In the genomic region with DNA sequence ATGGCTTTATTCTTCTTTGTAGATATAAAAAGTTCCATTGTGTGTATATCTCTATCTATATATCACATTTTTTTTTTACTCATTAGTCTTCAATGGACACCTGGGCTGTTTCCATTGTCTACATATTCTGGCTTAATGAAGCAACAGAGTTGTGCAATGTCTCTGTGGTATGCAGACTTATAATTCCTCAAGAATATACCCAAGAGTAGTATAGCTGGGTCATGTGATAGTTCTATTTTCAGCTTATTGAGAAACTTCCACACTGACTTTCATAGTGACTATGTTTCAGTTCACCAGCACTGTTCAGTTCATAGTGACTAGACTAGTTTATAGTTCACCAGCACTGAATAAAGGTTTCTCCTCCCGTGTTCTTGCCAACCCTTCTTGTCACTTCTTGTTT, we compare ENCODE assay signal across 23 mouse cellular contexts. TPM values are rescaled to one million over a fixed set of nuclear protein-coding genes. Genes with fewer than 3 reads are reported as not detected.
DNase-seq lines count a peak whose midpoint lies in the region; ATAC-seq lines count a peak whose summit lies in the region.
"Had no signal": no experiment of that assay in that cellular context is flagged by ENCODE, and none has a peak within 500 bp of the region (broad histone marks: within the 10 kb centered on the region; RNA-seq: fewer than 3 reads in every experiment).

No protein-coding gene starts in this region.

- no peak overlapping the region for H3K27ac ChIP-seq in hindbrain, embryonic 13.5 days
- H3K27ac ChIP-seq: embryonic facial prominence, embryonic 15.5 days; heart, embryonic 15.5 days; hindbrain, postnatal 0 days; limb, embryonic 13.5 days; liver, embryonic 14.5 days; neural tube, embryonic 15.5 days had no signal

- H3K27me3 ChIP-seq in hindbrain, embryonic 13.5 days = no peaks in the 10 kb centered on the region
- H3K27me3 ChIP-seq: embryonic facial prominence, embryonic 15.5 days; heart, embryonic 15.5 days; limb, embryonic 13.5 days; neural tube, embryonic 15.5 days had no signal

- no peak overlapping the region for H3K4me3 ChIP-seq in hindbrain, embryonic 13.5 days
- H3K4me3 ChIP-seq: embryonic facial prominence, embryonic 15.5 days; heart, embryonic 15.5 days; limb, embryonic 13.5 days; neural tube, embryonic 15.5 days had no signal

- peak; percentile 92 for ATAC-seq in common myeloid progenitor, adult 5-6 weeks (replicated peaks; ENCODE audit: low read depth, poor library complexity, severe bottlenecking)
- ATAC-seq in megakaryocyte progenitor cell, adult 5-6 weeks (replicated peaks; ENCODE audit: poor library complexity) = peak; percentile 94
- no peak for ATAC-seq in hindbrain, embryonic 13.5 days (ENCODE audit: low FRiP score)
- ATAC-seq: forebrain, embryonic 16.5 days; hindbrain, postnatal 0 days; midbrain, embryonic 16.5 days had no signal

- 73% methylated on average over 1 of the region's 1 CpGs for WGBS in hindbrain, embryonic 13.5 days

- H3K4me1 ChIP-seq in hindbrain, embryonic 13.5 days (replicated peaks) = no peaks in the 10 kb centered on the region
- H3K4me1 ChIP-seq: embryonic facial prominence, embryonic 15.5 days; heart, embryonic 15.5 days; limb, embryonic 13.5 days; neural tube, embryonic 15.5 days had no signal

- peak; percentile 28 for DNase-seq in lung, postnatal 36 days
- no peak for DNase-seq in lung, postnatal 4 days
- no peak for DNase-seq in frontal cortex, postnatal 10 days (ENCODE audit: low spot score in 2 of 2)
- DNase-seq in layer of hippocampus, adult 18-20 months (ENCODE audit: low spot score in 2 of 2) = no peak
- DNase-seq: adrenal gland, postnatal 25 days; cerebellum, adult 9-10 months; gastrocnemius, postnatal 14 days; heart, postnatal 36 days; kidney, adult 18-20 months; kidney, postnatal 4 days; layer of hippocampus, adult 9-11 months; thymus, adult 2 months had no signal

- H3K36me3 ChIP-seq in hindbrain, embryonic 13.5 days = no peaks in the 10 kb centered on the region
- H3K36me3 ChIP-seq: embryonic facial prominence, embryonic 15.5 days; heart, embryonic 15.5 days; limb, embryonic 13.5 days; neural tube, embryonic 15.5 days had no signal

- H3K9me3 ChIP-seq in hindbrain, embryonic 13.5 days = no peaks in the 10 kb centered on the region
- H3K9me3 ChIP-seq: embryonic facial prominence, embryonic 15.5 days; heart, embryonic 15.5 days; limb, embryonic 13.5 days; neural tube, embryonic 15.5 days had no signal

- no peak overlapping the region for H3K4me2 ChIP-seq in hindbrain, embryonic 13.5 days
- H3K4me2 ChIP-seq: embryonic facial prominence, embryonic 15.5 days; heart, embryonic 15.5 days; limb, embryonic 13.5 days; neural tube, embryonic 15.5 days had no signal

- H3K9ac ChIP-seq in hindbrain, embryonic 13.5 days = no peak overlapping the region
- H3K9ac ChIP-seq: embryonic facial prominence, embryonic 15.5 days; heart, embryonic 15.5 days; limb, embryonic 13.5 days; liver, embryonic 14.5 days; neural tube, embryonic 15.5 days had no signal

RNA-seq across cellular contexts. Expression of gene Tnfaip3, which starts 38.1 kb away (rescaled TPM):
- 35.0 and 39.9 TPM in 2 replicates for total RNA-seq in common myeloid progenitor, adult 5-6 weeks (2017)
- total RNA-seq in megakaryocyte progenitor cell, adult 5-6 weeks (2015) = 9.1 and 22.4 TPM in 2 replicates
- total RNA-seq in megakaryocyte progenitor cell, adult 5-6 weeks (2017) = 10.1 and 15.4 TPM in 2 replicates
- polyA plus RNA-seq in hindbrain, embryonic 13.5 days (2015; fragmentation: Nextera tagmentation; extraction: Ambion mirVana) = 1.9 and 2.1 TPM in 2 replicates
- 1 to 10 TPM; 5.1 to 5.6 TPM for total RNA-seq in layer of hippocampus, adult 18-20 months (2021)
